Mouse (Mus musculus): ENCODE results near the gene Polg. TPM values are rescaled to one million over a fixed set of nuclear protein-coding genes. Genes with fewer than 3 reads are reported as not detected.

Gene Polg
- total and polyA plus RNA-seq, 2 experiments from 2014 or later, result 19.4 to 52.9 TPM

- Histone ChIP-seq H3K4me2 (ENCODE audit: low read depth) (no peak overlapping the region), H3K4me1 (ENCODE audit: insufficient read depth) (no peaks in the 10 kb centered on the region), H3K9me3 (ENCODE audit: low read length) (no peaks in the 10 kb centered on the region), H3K4me3 (ENCODE audit: low read depth, low read length) (no peak overlapping the region), H3K9ac (no peak overlapping the region), H3K27ac (ENCODE audit: low read depth, low read length) (no peak overlapping the region), H3K36me3 (ENCODE audit: insufficient read depth) (no peaks in the 10 kb centered on the region), H3K27me3 (ENCODE audit: insufficient read depth, low read length) (no peaks in the 10 kb centered on the region)
- 91% methylated on average over 3 of the region's 3 CpGs for WGBS
- DNase-seq, result no peak
- no peak for TF ChIP-seq CTCF (IDR thresholded peaks at IDR 0.05; ENCODE audit: low read depth)
- ATAC-seq, result no peak
Observed at GRCm38 (mm10) chr7:79400296-79400695, 65.9 kb downstream of the Polg start.

GRCm38 (mm10) chr7:79398971-79399370, 67.2 kb downstream of the Polg start:
- ATAC-seq (no peak), DNase-seq (no peak)
- Histone ChIP-seq H3K4me2 (ENCODE audit: low read depth) (no peak overlapping the region), H3K9ac (no peak overlapping the region), H3K9me3 (ENCODE audit: low read length) (no peaks in the 10 kb centered on the region), H3K4me1 (ENCODE audit: insufficient read depth) (no peaks in the 10 kb centered on the region), H3K36me3 (ENCODE audit: insufficient read depth) (no peaks in the 10 kb centered on the region), H3K27me3 (ENCODE audit: insufficient read depth, low read length) (no peaks in the 10 kb centered on the region), H3K27ac (ENCODE audit: low read depth, low read length) (no peak overlapping the region), H3K4me3 (ENCODE audit: low read depth, low read length) (no peak overlapping the region)
- 74% methylated on average over 12 of the region's 12 CpGs for WGBS
- no peak for TF ChIP-seq CTCF (IDR thresholded peaks at IDR 0.05; ENCODE audit: low read depth)

- Histone ChIP-seq H3K4me3 (ENCODE audit: low read depth, low read length) (no peak overlapping the region), H3K9ac (no peak overlapping the region), H3K36me3 (ENCODE audit: insufficient read depth) (no peaks in the 10 kb centered on the region), H3K4me2 (ENCODE audit: low read depth) (no peak overlapping the region), H3K4me1 (ENCODE audit: insufficient read depth) (no peaks in the 10 kb centered on the region), H3K27me3 (ENCODE audit: insufficient read depth, low read length) (no peaks in the 10 kb centered on the region), H3K9me3 (ENCODE audit: low read length) (no peaks in the 10 kb centered on the region), H3K27ac (ENCODE audit: low read depth, low read length) (no peak overlapping the region)
- DNase-seq, result no peak
- TF ChIP-seq CTCF (IDR thresholded peaks at IDR 0.05; ENCODE audit: low read depth), result no peak
- no peak for ATAC-seq
- WGBS, result 90% methylated on average over 8 of the region's 8 CpGs
Observed at GRCm38 (mm10) chr7:79398426-79398825, 67.7 kb downstream of the Polg start.

GRCm38 (mm10) chr7:79397446-79397963, 68.7 kb downstream of the Polg start:
- no peak for TF ChIP-seq CTCF (IDR thresholded peaks at IDR 0.05; ENCODE audit: low read depth)
- no peak for ATAC-seq
- no peak overlapping the region for H3K4me2 ChIP-seq (ENCODE audit: low read depth)
- H3K4me1 ChIP-seq (ENCODE audit: insufficient read depth), result no peaks in the 10 kb centered on the region
- H3K4me3 ChIP-seq (ENCODE audit: low read depth, low read length), result no peak overlapping the region
- no peaks in the 10 kb centered on the region for H3K27me3 ChIP-seq (ENCODE audit: insufficient read depth, low read length)
- no peak overlapping the region for H3K27ac ChIP-seq (ENCODE audit: low read depth, low read length)
- WGBS, result 85% methylated on average over 10 of the region's 10 CpGs
- no peaks in the 10 kb centered on the region for H3K9me3 ChIP-seq (ENCODE audit: low read length)
- no peak for DNase-seq
- no peaks in the 10 kb centered on the region for H3K36me3 ChIP-seq (ENCODE audit: insufficient read depth)
- H3K9ac ChIP-seq, result no peak overlapping the region

Small RNA genes within 50 kb of the gene (microRNA-seq; reads per million reads assigned to microRNA genes)
- gene Mir9-3, result 421 to 495 reads per million in 2 experiments

Other genes with a start within 250 kb of the Polg start
- 66.8 and 88.0 TPM in 2 replicates for gene Abhd2, start 193.2 kb downstream of the Polg start, total RNA-seq (2014; rRNA removed)
- gene Abhd2, start 193.2 kb downstream of the Polg start, polyA plus RNA-seq (2015; fragmentation: Nextera tagmentation; extraction: Ambion mirVana), result 22.5 and 26.0 TPM in 2 replicates
- 46.2 and 54.9 TPM in 2 replicates for gene Rlbp1, start 79.3 kb downstream of the Polg start, total RNA-seq (2014; rRNA removed)
- 41.0 and 52.3 TPM in 2 replicates for gene Rlbp1, start 79.3 kb downstream of the Polg start, polyA plus RNA-seq (2015; fragmentation: Nextera tagmentation; extraction: Ambion mirVana)
- gene Fanci, start 74.4 kb downstream of the Polg start, total RNA-seq (2014; rRNA removed), result 1.9 and 2.1 TPM in 2 replicates
- gene Fanci, start 74.4 kb downstream of the Polg start, polyA plus RNA-seq (2015; fragmentation: Nextera tagmentation; extraction: Ambion mirVana), result 1.2 and 1.4 TPM in 2 replicates
- 2.0 TPM in 2 replicates for gene Rhcg, start 151.3 kb upstream of the Polg start, total RNA-seq (2014; rRNA removed)
- 2.9 and 4.3 TPM in 2 replicates for gene Rhcg, start 151.3 kb upstream of the Polg start, polyA plus RNA-seq (2015; fragmentation: Nextera tagmentation; extraction: Ambion mirVana)
- gene Ticrr, start 193.8 kb upstream of the Polg start, total RNA-seq (2014; rRNA removed), result 1.1 and 1.8 TPM in 2 replicates
- gene Ticrr, start 193.8 kb upstream of the Polg start, polyA plus RNA-seq (2015; fragmentation: Nextera tagmentation; extraction: Ambion mirVana), result 0.50 and 1.2 TPM in 2 replicates
- 5.7 and 6.4 TPM in 2 replicates for gene Kif7, start 249.4 kb upstream of the Polg start, total RNA-seq (2014; rRNA removed)
- gene Kif7, start 249.4 kb upstream of the Polg start, polyA plus RNA-seq (2015; fragmentation: Nextera tagmentation; extraction: Ambion mirVana), result 1.4 and 2.0 TPM in 2 replicates